Mouse (Mus musculus): ENCODE measurements around the gene Map3k5.

DNA sequence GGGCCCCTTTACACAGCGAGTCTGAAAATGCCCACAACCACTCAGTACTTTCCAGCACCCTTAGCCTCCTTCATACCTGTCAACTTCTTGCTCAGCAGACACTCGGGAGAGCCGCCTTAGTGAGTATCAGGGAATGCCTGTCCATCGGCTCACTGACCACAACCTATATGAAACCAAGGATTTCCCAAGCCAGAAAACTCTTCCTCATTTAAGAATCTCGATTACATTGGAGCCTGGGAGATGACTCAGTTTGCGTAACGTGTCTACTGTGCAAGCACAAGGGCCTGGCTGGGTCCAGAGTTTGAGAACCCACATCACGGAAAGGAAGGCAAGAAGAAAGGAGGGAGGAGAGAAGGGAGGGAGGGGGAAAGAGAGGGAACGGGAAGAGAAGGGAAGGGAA lies 7.6 kb downstream of the Map3k5 start:
- TF ChIP-seq CTCF (IDR thresholded peaks at IDR 0.05) (no peak), EP300 (IDR thresholded peaks at IDR 0.05) (no peak)
